22 mouse cellular contexts compared by ENCODE assay signal in the genomic region with DNA sequence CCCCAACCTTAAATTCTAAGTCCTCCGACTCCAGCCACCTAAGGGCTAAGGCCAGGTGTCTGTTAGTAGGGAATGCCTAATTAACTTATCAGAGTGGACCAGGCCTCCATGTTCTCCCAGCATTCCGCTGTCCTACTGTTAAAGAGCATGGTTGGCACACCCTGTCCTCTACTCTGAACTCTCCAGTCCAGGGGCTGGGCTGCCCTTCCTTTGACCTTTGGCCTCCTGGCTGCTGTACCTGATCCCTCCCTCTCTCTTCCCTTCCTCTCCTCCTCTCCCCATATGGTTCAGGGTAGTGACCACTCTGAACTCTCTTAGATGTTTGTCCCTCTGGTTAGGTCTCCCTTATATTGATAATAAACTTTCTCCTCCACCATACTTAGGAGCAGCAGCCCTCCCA. TPM values are rescaled to one million over a fixed set of nuclear protein-coding genes. Genes with fewer than 3 reads are reported as not detected.
DNase-seq lines count a peak whose midpoint lies in the region; ATAC-seq and TF ChIP-seq lines count a peak whose summit lies in the region.
"Had no signal": no experiment of that assay in that cellular context is flagged by ENCODE, and none has a peak within 500 bp of the region (broad histone marks: within the 10 kb centered on the region; RNA-seq: fewer than 3 reads in every experiment).

No protein-coding gene starts in this region.

- TF ChIP-seq EP300 in heart, adult 2 months (IDR thresholded peaks at IDR 0.05; ENCODE audit: insufficient read depth, low read depth, low read length), result 0 out of 2 replicates have a peak, but pooled peaks have one; percentile 32
- TF ChIP-seq EP300 in ES-Bruce4 (IDR thresholded peaks at IDR 0.05; ENCODE audit: insufficient read depth, low read depth, low read length), result no peak
- TF ChIP-seq EP300 in liver, embryonic 14.5 days (IDR thresholded peaks at IDR 0.05; ENCODE audit: low read depth), result no peak

- ATAC-seq in intestine, postnatal 0 days, result peak; percentile 78
- ATAC-seq in liver, embryonic 14.5 days (ENCODE audit: insufficient read depth), result peak; percentile 41; the same call in 1 of the 2 replicates
- ATAC-seq: forebrain, embryonic 15.5 days; hindbrain, postnatal 0 days had no signal

- 83% methylated on average over 2 of the region's 2 CpGs for WGBS in heart, adult 2 months
- 58% methylated on average over 2 of the region's 2 CpGs for WGBS in intestine, postnatal 0 days
- WGBS in liver, embryonic 14.5 days (ENCODE audit: insufficient replicate concordance), result 54% methylated on average over 2 of the region's 2 CpGs

- peak overlapping the region; percentile 57 for H3K27ac ChIP-seq in heart, adult 2 months
- peak overlapping the region; percentile 41; the same call in 1 of the 2 replicates for H3K27ac ChIP-seq in ES-Bruce4 (ENCODE audit: insufficient read depth, low read length)
- H3K27ac ChIP-seq in intestine, postnatal 0 days (ENCODE audit: low read depth, low read length), result no peak overlapping the region
- no peak overlapping the region for H3K27ac ChIP-seq in liver, embryonic 14.5 days
- no peak overlapping the region for H3K27ac ChIP-seq in left cerebral cortex, adult 2 months
- H3K27ac ChIP-seq: hindbrain, postnatal 0 days had no signal

- no peak overlapping the region for H3K4me3 ChIP-seq in heart, adult 2 months
- H3K4me3 ChIP-seq in ES-Bruce4 (ENCODE audit: low read depth, low read length), result no peak overlapping the region
- H3K4me3 ChIP-seq in intestine, postnatal 0 days (ENCODE audit: low read depth, low read length), result no peak overlapping the region
- H3K4me3 ChIP-seq in liver, embryonic 14.5 days (ENCODE audit: insufficient read depth in 1 of 2, low read depth in 2 of 2, low read length in 2 of 2), result no peak overlapping the region
- no peak overlapping the region for H3K4me3 ChIP-seq in left cerebral cortex, adult 2 months
- H3K4me3 ChIP-seq: forebrain, embryonic 15.5 days; heart, embryonic 15.5 days; megakaryocyte, embryonic 14.5 days; neural tube, embryonic 15.5 days had no signal

- no peaks in the 10 kb centered on the region for H3K27me3 ChIP-seq in heart, adult 2 months (ENCODE audit: control insufficient read depth, insufficient read depth, low read length)
- no peaks in the 10 kb centered on the region for H3K27me3 ChIP-seq in ES-Bruce4 (ENCODE audit: control insufficient read depth, insufficient read depth, low read length, poor library complexity, severe bottlenecking)
- no peaks in the 10 kb centered on the region for H3K27me3 ChIP-seq in intestine, postnatal 0 days (replicated peaks; ENCODE audit: control insufficient read depth, insufficient read depth, low read length)
- no peaks in the 10 kb centered on the region for H3K27me3 ChIP-seq in liver, embryonic 14.5 days (ENCODE audit: control insufficient read depth, insufficient read depth, low read length)
- H3K27me3 ChIP-seq: forebrain, embryonic 15.5 days; heart, embryonic 15.5 days; megakaryocyte, embryonic 14.5 days; neural tube, embryonic 15.5 days had no signal

- no peaks in the 10 kb centered on the region for H3K9me3 ChIP-seq in ES-Bruce4 (replicated peaks; ENCODE audit: control insufficient read depth, insufficient read depth, low read length, poor library complexity, severe bottlenecking)
- H3K9me3 ChIP-seq in intestine, postnatal 0 days (ENCODE audit: control insufficient read depth), result no peaks in the 10 kb centered on the region
- H3K9me3 ChIP-seq in liver, embryonic 14.5 days (ENCODE audit: control insufficient read depth, low read length), result no peaks in the 10 kb centered on the region
- H3K9me3 ChIP-seq: forebrain, embryonic 15.5 days; heart, embryonic 15.5 days; megakaryocyte, embryonic 14.5 days; neural tube, embryonic 15.5 days had no signal

- H3K4me1 ChIP-seq in heart, adult 2 months (ENCODE audit: control insufficient read depth, insufficient read depth, low read length), result peaks cover 21% of the 10 kb centered on the region
- peaks cover 6% of the 10 kb centered on the region for H3K4me1 ChIP-seq in ES-Bruce4 (ENCODE audit: control insufficient read depth, insufficient read depth, low read length)
- H3K4me1 ChIP-seq in intestine, postnatal 0 days (replicated peaks; ENCODE audit: control insufficient read depth, insufficient read depth, low read length), result peaks cover 7% of the 10 kb centered on the region
- H3K4me1 ChIP-seq in liver, embryonic 14.5 days (replicated peaks; ENCODE audit: control insufficient read depth in 2 of 2, insufficient read depth in 2 of 2, low read length in 1 of 2), result peaks cover 0 to 13% of the 10 kb centered on the region in 2 experiments; a peak in 3 of 4 replicates

- peaks cover 23% of the 10 kb centered on the region for H3K36me3 ChIP-seq in heart, adult 2 months (ENCODE audit: control insufficient read depth, insufficient read depth, low read length)
- no peaks in the 10 kb centered on the region for H3K36me3 ChIP-seq in ES-Bruce4 (ENCODE audit: control insufficient read depth, insufficient read depth, low read length, poor library complexity, severe bottlenecking)
- no peaks in the 10 kb centered on the region; the same call in 1 of the 2 replicates for H3K36me3 ChIP-seq in intestine, postnatal 0 days (ENCODE audit: control insufficient read depth, insufficient read depth)
- no peaks in the 10 kb centered on the region for H3K36me3 ChIP-seq in liver, embryonic 14.5 days (replicated peaks; ENCODE audit: control insufficient read depth, insufficient read depth, low read depth)
- H3K36me3 ChIP-seq: forebrain, embryonic 15.5 days; heart, embryonic 15.5 days had no signal

- TF ChIP-seq POLR2A in heart, adult 2 months (IDR thresholded peaks at IDR 0.05; ENCODE audit: insufficient read depth, low read depth, low read length), result no peak
- TF ChIP-seq POLR2A in ES-Bruce4 (IDR thresholded peaks at IDR 0.05; ENCODE audit: insufficient read depth, low read length), result no peak

- no peak overlapping the region for H3K9ac ChIP-seq in heart, adult 2 months (ENCODE audit: low read depth, low read length)
- no peak overlapping the region for H3K9ac ChIP-seq in ES-Bruce4 (ENCODE audit: low read depth, poor library complexity, severe bottlenecking)
- no peak overlapping the region for H3K9ac ChIP-seq in intestine, postnatal 0 days (ENCODE audit: low read depth, low read length)
- no peak overlapping the region for H3K9ac ChIP-seq in liver, embryonic 14.5 days (replicated peaks)
- H3K9ac ChIP-seq: forebrain, embryonic 15.5 days; heart, embryonic 15.5 days; lung, embryonic 14.5 days; neural tube, embryonic 15.5 days had no signal

- no peak for TF ChIP-seq CTCF in heart, adult 2 months (IDR thresholded peaks at IDR 0.05)
- TF ChIP-seq CTCF in ES-Bruce4 (IDR thresholded peaks at IDR 0.05; ENCODE audit: low read depth, low read length), result no peak
- no peak for TF ChIP-seq CTCF in intestine, postnatal 0 days (IDR thresholded peaks at IDR 0.05; ENCODE audit: low read depth)
- no peak for TF ChIP-seq CTCF in liver, embryonic 14.5 days (IDR thresholded peaks at IDR 0.05; ENCODE audit: low read depth)
- no peak for TF ChIP-seq CTCF in left cerebral cortex, adult 2 months (IDR thresholded peaks at IDR 0.05)

- no peak overlapping the region for H3K4me2 ChIP-seq in intestine, postnatal 0 days (replicated peaks; ENCODE audit: low read depth)
- H3K4me2 ChIP-seq in liver, embryonic 14.5 days (ENCODE audit: low read depth), result no peak overlapping the region
- H3K4me2 ChIP-seq: forebrain, embryonic 15.5 days; heart, embryonic 15.5 days; lung, embryonic 14.5 days; neural tube, embryonic 15.5 days had no signal

- intact Hi-C loops in heart, adult 2 months (cut with DNase I), result loop anchor here (5.0 kb wide), 1 partner anchor 43 kb away; a partner anchor contains a TSS
- intact Hi-C loops in heart, postnatal 36 days (cut with DNase I), result no loop called here
- intact Hi-C loops in left cerebral cortex, adult 2 months (cut with DNase I), result no loop called here

- no peaks in the 10 kb centered on the region for H3K79me2 ChIP-seq in heart, adult 2 months (replicated peaks; ENCODE audit: control insufficient read depth, insufficient read depth, low read length)

- DNase-seq in heart, adult 2 months, result peak in 1 of 2 experiments; percentile 13
- no peak for DNase-seq in heart, postnatal 36 days
- DNase-seq in liver, embryonic 14.5 days (ENCODE audit: low read depth in 3 of 3, low spot score in 3 of 3), result no peak
- DNase-seq in ovary, adult 18-20 months (ENCODE audit: low spot score), result no peak
- no peak for DNase-seq in left cerebral cortex, adult 2 months (ENCODE audit: extremely low spot score in 1 of 2, low spot score in 2 of 2)
- DNase-seq in thymus, postnatal 0 days (ENCODE audit: low spot score), result no peak
- DNase-seq: adrenal gland, postnatal 14 days; cerebellum, adult 9-11 months; gastrocnemius, postnatal 10 days; layer of hippocampus, adult 9-11 months; lung, embryonic 14.5 days had no signal

RNA-seq across cellular contexts. Expression of a gene that starts 45.7 kb away (rescaled TPM):
- total RNA-seq in heart, adult 2 months (2021), result 100 to 1,000 TPM; 151 to 171 TPM
- polyA plus RNA-seq in heart, adult 2 months (2012; rRNA removed), result 120 and 154 TPM in 2 replicates
- 100 to 1,000 TPM; 150 to 169 TPM for total RNA-seq in heart, postnatal 36 days (2021)
- polyA plus RNA-seq in ES-Bruce4 (2011; ENCODE audit: insufficient read depth, insufficient read length, low read depth, missing spikeins), result 107 and 122 TPM in 2 replicates
- 19.4 and 21.8 TPM in 2 replicates for polyA plus RNA-seq in intestine, postnatal 0 days (2015; fragmentation: Nextera tagmentation; extraction: Ambion mirVana)
- polyA plus RNA-seq in liver, embryonic 14.5 days (2012; rRNA removed), result 10.9 and 16.2 TPM in 2 replicates
- 9.0 and 14.0 TPM in 2 replicates for polyA plus RNA-seq in liver, embryonic 14.5 days (2014; fragmentation: Nextera tagmentation; extraction: Ambion mirVana)
- total RNA-seq in left cerebral cortex, adult 2 months (2021), result 100 to 1,000 TPM; 365 to 382 TPM
- polyA plus RNA-seq in thymus, postnatal 0 days (2015; fragmentation: Nextera tagmentation; extraction: Ambion mirVana), result 19.4 and 26.7 TPM in 2 replicates

RNA-seq across cellular contexts. Expression of a gene that starts 55.6 kb away (rescaled TPM):
- not detected for total RNA-seq in heart, adult 2 months (2021)
- 0.18 TPM in 1 of 2 replicates, not detected in the other for polyA plus RNA-seq in heart, adult 2 months (2012; rRNA removed)
- total RNA-seq in heart, postnatal 36 days (2021), result not detected
- not detected in 2 replicates for polyA plus RNA-seq in ES-Bruce4 (2011; ENCODE audit: insufficient read depth, insufficient read length, low read depth, missing spikeins)
- polyA plus RNA-seq in intestine, postnatal 0 days (2015; fragmentation: Nextera tagmentation; extraction: Ambion mirVana), result not detected in 2 replicates
- 1.5 and 2.0 TPM in 2 replicates for polyA plus RNA-seq in liver, embryonic 14.5 days (2012; rRNA removed)
- polyA plus RNA-seq in liver, embryonic 14.5 days (2014; fragmentation: Nextera tagmentation; extraction: Ambion mirVana), result 2.1 and 2.4 TPM in 2 replicates
- total RNA-seq in left cerebral cortex, adult 2 months (2021), result not detected
- polyA plus RNA-seq in thymus, postnatal 0 days (2015; fragmentation: Nextera tagmentation; extraction: Ambion mirVana), result not detected in 2 replicates
- total RNA-seq: gastrocnemius, postnatal 10 days; hindbrain, postnatal 0 days; left cerebral cortex, postnatal 14 days; MEL had no signal
- polyA plus RNA-seq: C2C12; embryonic facial prominence, embryonic 14.5 days; forebrain, embryonic 15.5 days; heart, embryonic 15.5 days; hindbrain, postnatal 0 days; lung, embryonic 14.5 days; neural tube, embryonic 15.5 days had no signal

Comparison
In these comparisons a context has a peak if more than half of its experiments do, and no peak if none do; other contexts are left out.
1. H3K27ac ChIP-seq: peak in heart, adult 2 months (single experiment) and ES-Bruce4 (single experiment); none in intestine, postnatal 0 days (single experiment), liver, embryonic 14.5 days (single experiment) and left cerebral cortex, adult 2 months (single experiment).